Mouse (Mus musculus): ENCODE data around the gene Gm3417. TPM values are rescaled to one million over a fixed set of nuclear protein-coding genes. Genes with fewer than 3 reads are reported as not detected.

Gm3417 gene
- total and polyA plus RNA-seq, 2 experiments from 2014 or later = not detected

DNA sequence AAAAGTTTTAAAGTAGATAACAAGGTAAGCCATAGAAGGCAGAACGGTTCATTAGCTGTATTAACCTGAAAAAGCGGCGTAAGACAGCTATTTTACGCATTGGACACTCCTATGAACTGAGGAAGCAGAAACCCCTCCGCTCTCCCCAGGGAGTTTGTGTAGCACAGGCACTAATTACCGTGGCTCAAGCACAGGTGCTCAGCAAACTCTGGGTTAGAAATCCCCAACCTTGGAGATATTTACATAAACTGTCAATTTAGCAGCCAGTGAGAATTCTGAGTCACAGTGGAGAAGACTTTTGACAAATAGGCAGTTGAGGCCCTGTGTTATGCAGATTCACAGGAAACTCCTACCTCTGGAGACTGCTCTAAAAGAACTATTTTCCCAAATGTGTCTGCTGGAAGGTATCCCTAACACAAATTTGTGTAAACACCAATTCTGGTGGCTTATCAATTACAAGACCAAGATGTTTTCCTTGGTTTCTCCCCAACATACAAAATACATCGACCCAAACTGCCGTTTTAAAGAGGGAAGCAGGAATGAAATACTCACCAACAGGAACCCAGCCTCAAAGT, 50.9 kb downstream of the Gm3417 start:
- TF ChIP-seq CTCF (IDR thresholded peaks at IDR 0.05; ENCODE audit: low read depth) (no peak), EP300 (IDR thresholded peaks at IDR 0.05; ENCODE audit: low read depth) (no peak)
- ATAC-seq (ENCODE audit: insufficient read depth, low read depth) (no peak), DNase-seq (ENCODE audit: low spot score) (no peak)
- WGBS = 74% methylated on average over 8 of the region's 8 CpGs
- Histone ChIP-seq H3K9me3 (replicated peaks; ENCODE audit: control insufficient read depth, low read length) (no peaks in the 10 kb centered on the region), H3K36me3 (replicated peaks; ENCODE audit: control insufficient read depth, insufficient read depth, low read length) (no peaks in the 10 kb centered on the region), H3K4me1 (ENCODE audit: control insufficient read depth, insufficient read depth) (no peaks in the 10 kb centered on the region), H3K9ac (replicated peaks; ENCODE audit: low read depth, low read length) (no peak overlapping the region), H3K4me2 (ENCODE audit: low read depth, low read length) (no peak overlapping the region), H3K27me3 (ENCODE audit: control insufficient read depth, insufficient read depth, low read length) (0 out of 2 replicates have a peak, but pooled peaks cover 2% of the 10 kb centered on the region), H3K4me3 (ENCODE audit: low read depth, low read length) (no peak overlapping the region), H3K27ac (ENCODE audit: low read depth) (no peak overlapping the region)

DNA sequence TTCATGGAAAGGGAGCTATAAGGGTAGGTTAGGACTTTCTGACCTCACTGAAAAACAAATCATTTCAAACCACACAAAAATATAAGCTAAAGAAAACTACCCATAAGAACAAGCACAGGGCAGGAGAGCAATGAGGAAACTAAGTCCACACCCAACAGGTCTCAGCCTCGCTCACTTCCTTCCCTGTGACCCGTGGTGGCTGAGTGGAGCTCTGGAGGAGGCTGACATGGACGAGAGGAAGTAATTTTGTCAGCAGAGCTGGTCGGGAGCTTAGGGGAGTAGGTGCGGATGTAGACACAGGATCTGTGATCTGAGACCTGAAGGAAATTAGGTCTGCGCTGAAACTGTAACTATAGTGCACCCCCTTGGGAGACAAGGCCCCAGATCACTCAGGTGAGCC, 57.0 kb downstream of the Gm3417 start:
- no peak for TF ChIP-seq EP300 (IDR thresholded peaks at IDR 0.05; ENCODE audit: low read depth)
- no peak for TF ChIP-seq CTCF (IDR thresholded peaks at IDR 0.05; ENCODE audit: low read depth)
- Histone ChIP-seq H3K9me3 (replicated peaks; ENCODE audit: control insufficient read depth, low read length) (no peaks in the 10 kb centered on the region), H3K36me3 (replicated peaks; ENCODE audit: control insufficient read depth, insufficient read depth, low read length) (no peaks in the 10 kb centered on the region), H3K4me1 (ENCODE audit: control insufficient read depth, insufficient read depth) (no peaks in the 10 kb centered on the region), H3K4me3 (ENCODE audit: low read depth, low read length) (no peak overlapping the region), H3K4me2 (ENCODE audit: low read depth, low read length) (no peak overlapping the region), H3K9ac (replicated peaks; ENCODE audit: low read depth, low read length) (no peak overlapping the region), H3K27ac (ENCODE audit: low read depth) (no peak overlapping the region), H3K27me3 (ENCODE audit: control insufficient read depth, insufficient read depth, low read length) (peaks cover 7% of the 10 kb centered on the region; the same call in 1 of the 2 replicates)
- ATAC-seq (ENCODE audit: insufficient read depth, low read depth) = no peak
- DNase-seq (ENCODE audit: low spot score) = no peak
- WGBS = 43% methylated on average over 6 of the region's 6 CpGs

DNA sequence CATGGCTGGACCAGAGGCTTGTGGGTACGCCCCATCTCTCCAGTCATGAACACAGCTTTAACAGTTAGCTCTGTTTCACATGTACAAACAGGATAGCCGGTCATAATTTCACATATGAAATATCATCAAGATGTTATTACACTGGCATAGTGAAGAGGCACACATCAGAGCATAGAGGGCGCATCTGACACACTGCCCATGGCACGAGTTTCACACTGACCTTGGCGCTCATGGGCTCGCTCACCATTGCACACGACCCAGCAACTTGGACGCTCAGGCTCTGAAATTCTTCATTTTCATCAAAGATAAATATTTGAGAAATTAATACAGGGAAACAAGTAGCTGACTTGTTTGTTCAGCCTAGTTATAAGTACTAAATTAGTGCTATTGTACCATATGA, 60.7 kb downstream of the Gm3417 start:
- Histone ChIP-seq H3K9ac (replicated peaks; ENCODE audit: low read depth, low read length) (no peak overlapping the region), H3K9me3 (replicated peaks; ENCODE audit: control insufficient read depth, low read length) (no peaks in the 10 kb centered on the region), H3K4me2 (ENCODE audit: low read depth, low read length) (no peak overlapping the region), H3K4me3 (ENCODE audit: low read depth, low read length) (no peak overlapping the region), H3K4me1 (ENCODE audit: control insufficient read depth, insufficient read depth) (no peaks in the 10 kb centered on the region), H3K36me3 (replicated peaks; ENCODE audit: control insufficient read depth, insufficient read depth, low read length) (no peaks in the 10 kb centered on the region), H3K27ac (ENCODE audit: low read depth) (no peak overlapping the region), H3K27me3 (ENCODE audit: control insufficient read depth, insufficient read depth, low read length) (peaks cover 7% of the 10 kb centered on the region; the same call in 1 of the 2 replicates)
- TF ChIP-seq EP300 (IDR thresholded peaks at IDR 0.05; ENCODE audit: low read depth) (no peak), CTCF (IDR thresholded peaks at IDR 0.05; ENCODE audit: low read depth) (no peak)
- DNase-seq (ENCODE audit: low spot score) (no peak), ATAC-seq (ENCODE audit: insufficient read depth, low read depth) (no peak)
- 81% methylated on average over 8 of the region's 8 CpGs for WGBS

DNA sequence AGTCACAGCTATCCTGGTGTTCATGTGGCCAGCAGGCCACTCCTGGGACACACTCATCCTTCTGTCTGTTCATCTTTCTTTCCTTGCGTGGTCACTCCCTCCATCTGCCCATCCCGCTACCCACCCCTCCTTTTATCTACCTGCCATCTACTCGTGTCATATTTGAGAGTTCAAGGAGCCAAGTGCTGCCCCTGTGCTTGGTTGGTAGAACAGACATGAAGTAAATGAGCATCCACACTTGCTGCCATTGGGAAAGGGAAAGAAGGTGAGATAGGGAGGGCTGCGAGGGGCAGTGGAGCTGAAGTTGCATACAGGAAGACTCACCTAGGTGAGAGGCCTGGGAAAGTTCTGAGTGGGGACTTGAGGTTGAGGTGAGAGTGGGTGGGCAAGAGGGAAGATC, 64.2 kb downstream of the Gm3417 start:
- H3K4me3 ChIP-seq (ENCODE audit: low read depth, low read length) = no peak overlapping the region
- 81% methylated on average over 4 of the region's 4 CpGs for whole genome bisulfite sequencing

More for the DNA sequence above, 64.2 kb downstream of the Gm3417 start:
- H3K4me2 ChIP-seq (ENCODE audit: low read depth, low read length) = no peak overlapping the region
- H3K4me1 ChIP-seq (ENCODE audit: control insufficient read depth, insufficient read depth) = no peaks in the 10 kb centered on the region
- no peak overlapping the region for H3K9ac ChIP-seq (replicated peaks; ENCODE audit: low read depth, low read length)
- H3K27me3 ChIP-seq (ENCODE audit: control insufficient read depth, insufficient read depth, low read length) = 0 out of 2 replicates have a peak, but pooled peaks cover 3% of the 10 kb centered on the region
- DNase-seq (ENCODE audit: low spot score) (no peak), ATAC-seq (ENCODE audit: insufficient read depth, low read depth) (no peak)
- no peak for TF ChIP-seq EP300 (IDR thresholded peaks at IDR 0.05; ENCODE audit: low read depth)
- TF ChIP-seq CTCF (IDR thresholded peaks at IDR 0.05; ENCODE audit: low read depth) = no peak
- no peaks in the 10 kb centered on the region for H3K36me3 ChIP-seq (replicated peaks; ENCODE audit: control insufficient read depth, insufficient read depth, low read length)
- H3K9me3 ChIP-seq (replicated peaks; ENCODE audit: control insufficient read depth, low read length) = no peaks in the 10 kb centered on the region
- H3K27ac ChIP-seq (ENCODE audit: low read depth) = no peak overlapping the region

Other genes starting within 250 kb of the Gm3417 start
- 0.46 and 0.66 TPM in 2 replicates for gene Wdr27, start 35.6 kb downstream of the Gm3417 start, total RNA-seq (2014; rRNA removed; ENCODE audit: low replicate concordance)
- 4.7 and 4.9 TPM in 2 replicates for gene Wdr27, start 35.6 kb downstream of the Gm3417 start, polyA plus RNA-seq (2015; fragmentation: Nextera tagmentation; extraction: Ambion mirVana)
- 15.7 and 20.1 TPM in 2 replicates for gene 1600012H06Rik, start 35.6 kb downstream of the Gm3417 start, total RNA-seq (2014; rRNA removed; ENCODE audit: low replicate concordance)
- gene 1600012H06Rik, start 35.6 kb downstream of the Gm3417 start, polyA plus RNA-seq (2015; fragmentation: Nextera tagmentation; extraction: Ambion mirVana) = 23.4 and 24.3 TPM in 2 replicates
- gene Phf10, start 17.5 kb downstream of the Gm3417 start, total RNA-seq (2014; rRNA removed; ENCODE audit: low replicate concordance) = 33.9 and 41.0 TPM in 2 replicates
- gene Phf10, start 17.5 kb downstream of the Gm3417 start, polyA plus RNA-seq (2015; fragmentation: Nextera tagmentation; extraction: Ambion mirVana) = 17.2 and 18.2 TPM in 2 replicates
- gene 9030025P20Rik, start 322 bp downstream of the Gm3417 start, total RNA-seq (2014; rRNA removed; ENCODE audit: low replicate concordance) = 1.5 and 13.4 TPM in 2 replicates
- gene 9030025P20Rik, start 322 bp downstream of the Gm3417 start, polyA plus RNA-seq (2015; fragmentation: Nextera tagmentation; extraction: Ambion mirVana) = 5.9 and 7.3 TPM in 2 replicates
- gene Gm3435, start 31.4 kb upstream of the Gm3417 start, total RNA-seq (2014; rRNA removed; ENCODE audit: low replicate concordance) = 5.4 TPM in 1 of 2 replicates, not detected in the other
- 5.8 and 6.2 TPM in 2 replicates for gene Gm3435, start 31.4 kb upstream of the Gm3417 start, polyA plus RNA-seq (2015; fragmentation: Nextera tagmentation; extraction: Ambion mirVana)
- 15.3 and 35.6 TPM in 2 replicates for gene Ermard, start 62.4 kb upstream of the Gm3417 start, total RNA-seq (2014; rRNA removed; ENCODE audit: low replicate concordance)
- 39.5 and 41.8 TPM in 2 replicates for gene Ermard, start 62.4 kb upstream of the Gm3417 start, polyA plus RNA-seq (2015; fragmentation: Nextera tagmentation; extraction: Ambion mirVana)
- gene Tcte3, start 62.7 kb upstream of the Gm3417 start, total RNA-seq (2014; rRNA removed; ENCODE audit: low replicate concordance) = not detected in 2 replicates
- gene Tcte3, start 62.7 kb upstream of the Gm3417 start, polyA plus RNA-seq (2015; fragmentation: Nextera tagmentation; extraction: Ambion mirVana) = not detected in 2 replicates
- gene Gm3448, start 62.7 kb upstream of the Gm3417 start, total RNA-seq (2014; rRNA removed; ENCODE audit: low replicate concordance) = 0.04 and 1.8 TPM in 2 replicates
- 2.9 and 3.0 TPM in 2 replicates for gene Gm3448, start 62.7 kb upstream of the Gm3417 start, polyA plus RNA-seq (2015; fragmentation: Nextera tagmentation; extraction: Ambion mirVana)

All from heart, postnatal 0 days (tissue).